Mouse (Mus musculus) limb, embryonic 12.5 days (tissue): ENCODE measurements around the gene Krt90. TPM values are rescaled to one million over a fixed set of nuclear protein-coding genes. Genes with fewer than 3 reads are reported as not detected.
"Not testable (repeated sequence)": the region's sequence is repeated elsewhere in the genome, so short reads cannot be mapped to it uniquely, and the experiment has no call there.

Experiments
- ATAC-seq: fragments of 200-750 bp; cut with Nextera tagmentation; 2 replicates; pipeline ENCODE4 v1.8.0; 2017; ENCODE audit warnings: low read depth, moderate TSS enrichment; ENCODE audit not compliant: insufficient number of reproducible peaks, insufficient read depth, low FRiP score, low TSS enrichment
- H3K27ac ChIP-seq: fragments of 300-500 bp; sonication (generic); 2 replicates; pipeline ENCODE4 v1.5.1; 2016; ENCODE audit warnings: mild to moderate bottlenecking, moderate library complexity
- H3K27me3 ChIP-seq: fragments of 300-500 bp; sonication (generic); 2 replicates; pipeline ENCODE4 v1.6.1; 2016; ENCODE audit warnings: mild to moderate bottlenecking, moderate library complexity
- H3K36me3 ChIP-seq: fragments of 300-500 bp; sonication (generic); 2 replicates; pipeline ENCODE4 v1.6.1; 2016; ENCODE audit warnings: mild to moderate bottlenecking, moderate library complexity
- H3K4me1 ChIP-seq: fragments of 300-500 bp; sonication (generic); replicated peaks from 2 replicates; pipeline ENCODE4 v1.6.1; 2016
- H3K4me2 ChIP-seq: fragments of 300-500 bp; sonication (generic); 2 replicates; pipeline ENCODE4 v1.6.1; 2016; ENCODE audit warnings: mild to moderate bottlenecking, moderate library complexity
- H3K4me3 ChIP-seq: fragments of 300-500 bp; sonication (generic); replicated peaks from 2 replicates; pipeline ENCODE4 v1.5.1; 2016; ENCODE audit warnings: mild to moderate bottlenecking
- H3K9ac ChIP-seq: fragments of 300-500 bp; sonication (generic); replicated peaks from 2 replicates; pipeline ENCODE4 v1.6.1; 2016; ENCODE audit warnings: mild to moderate bottlenecking, moderate library complexity
- H3K9me3 ChIP-seq: fragments of 300-500 bp; sonication (generic); 2 replicates; pipeline ENCODE4 v1.6.1; 2016; ENCODE audit warnings: mild to moderate bottlenecking, moderate library complexity
- WGBS: fragments of 180-500 bp; shearing (Covaris S2); methylation state at CpG from one replicate; pipeline ENCODE4 v1.1.7; 2016; 5-methylcytosine and 5-hydroxymethylcytosine counted together
- polyA plus RNA-seq: library from polyadenylated mRNA; unstranded; fragments of >200 nt; fragmentation: Nextera tagmentation; extraction: Ambion mirVana; gene quantifications from 2 replicates; pipeline ENCODE4 v1.2.1, GENCODE M21; 2016

Krt90 gene
- polyA plus RNA-seq, 1 experiment from 2014 or later = 0.08 TPM

DNA sequence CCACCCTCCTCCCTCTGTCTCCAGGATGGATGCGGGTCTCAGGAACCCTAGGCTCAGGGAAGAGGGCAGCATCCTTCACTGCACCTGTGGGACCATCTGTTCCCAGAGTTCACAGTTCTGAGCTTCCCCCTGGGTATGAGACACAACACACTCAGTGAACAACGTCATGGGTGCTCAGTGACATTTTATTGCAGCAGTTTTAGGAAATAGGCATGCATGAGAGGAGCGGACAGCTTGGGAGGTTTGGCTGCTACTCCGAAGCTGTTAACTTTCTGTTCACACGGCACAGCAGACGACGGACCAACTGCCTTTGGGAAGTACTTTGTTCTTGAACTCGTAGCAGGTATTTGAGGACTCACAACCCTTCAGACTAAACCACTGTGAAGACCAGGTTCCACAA, 10.6 kb downstream of the Krt90 start:
- Histone ChIP-seq H3K27ac (no peak overlapping the region), H3K4me1 (no peaks in the 10 kb centered on the region; the same call in 1 of the 2 replicates), H3K27me3 (peaks cover 48% of the 10 kb centered on the region), H3K36me3 (no peaks in the 10 kb centered on the region), H3K4me2 (no peak overlapping the region), H3K4me3 (no peak overlapping the region), H3K9me3 (no peaks in the 10 kb centered on the region), H3K9ac (no peak overlapping the region)
- 71% methylated on average over 8 of the region's 8 CpGs for WGBS
- ATAC-seq = no peak

DNA sequence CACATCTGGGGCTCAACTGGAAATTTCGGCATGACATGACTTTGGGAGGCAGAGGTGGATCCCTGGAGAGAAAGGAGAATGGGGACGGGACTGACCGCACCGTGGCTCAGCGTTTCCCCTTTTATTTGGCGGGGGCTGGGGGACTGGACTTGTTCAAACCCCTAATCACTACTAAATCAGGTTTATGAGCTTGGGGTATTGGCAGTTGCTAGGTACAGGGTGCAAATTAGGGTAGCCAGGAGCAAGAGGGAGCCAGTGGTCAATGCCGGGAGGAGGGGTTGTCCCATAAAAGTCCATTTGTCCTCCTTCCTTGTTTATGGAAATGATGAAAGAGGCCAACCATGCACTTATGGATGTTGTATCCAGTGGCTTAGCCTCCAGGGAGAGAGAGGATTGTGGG, 12.2 kb downstream of the Krt90 start, which contains the start of gene Krt82:
TSS of gene Krt82 (minus strand) at position 101 of the 400 bp plus-strand sequence.
- H3K4me2 ChIP-seq = no peak within 1 kb of the TSS
- H3K4me3 ChIP-seq = no peak within 1 kb of the TSS
- no peak for ATAC-seq
- peaks cover 48% of the 10 kb centered on the region for H3K27me3 ChIP-seq
- no peaks in the 10 kb centered on the region for H3K9me3 ChIP-seq
- WGBS = 66% methylated on average over 7 of the region's 7 CpGs
- H3K4me1 ChIP-seq = no peaks in the 10 kb centered on the region; the same call in 1 of the 2 replicates
- no peak within 1 kb of the TSS for H3K9ac ChIP-seq
- H3K27ac ChIP-seq = no peak within 1 kb of the TSS
- no peaks in the 10 kb centered on the region for H3K36me3 ChIP-seq

DNA sequence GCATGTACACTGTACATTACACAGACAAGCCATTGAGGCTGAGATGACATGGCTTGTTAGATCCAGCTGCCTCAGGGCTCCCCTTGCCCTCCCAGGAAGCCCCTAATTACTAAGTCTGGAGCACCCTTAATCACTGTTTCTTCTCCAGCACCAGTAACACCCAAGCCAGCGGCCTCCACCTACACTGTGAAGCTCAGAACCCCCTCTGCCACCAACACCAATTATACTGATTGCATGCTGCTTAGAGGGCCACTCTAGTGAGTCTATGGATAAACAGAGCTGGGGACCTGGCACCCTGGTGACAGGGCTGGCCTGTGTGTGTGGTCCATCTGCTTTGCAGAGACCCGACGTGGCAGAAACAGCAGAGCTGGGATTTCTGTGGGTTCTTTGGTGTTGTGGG, 18.3 kb downstream of the Krt90 start:
- ATAC-seq = no peak
- 43% methylated on average over 3 of the region's 3 CpGs for WGBS
- H3K9ac ChIP-seq = no peak overlapping the region
- peaks cover 8% of the 10 kb centered on the region; the same call in 1 of the 2 replicates for H3K27me3 ChIP-seq
- H3K4me3 ChIP-seq = no peak overlapping the region
- no peaks in the 10 kb centered on the region for H3K36me3 ChIP-seq
- H3K9me3 ChIP-seq = no peaks in the 10 kb centered on the region
- H3K4me2 ChIP-seq = no peak overlapping the region
- peaks cover 11% of the 10 kb centered on the region for H3K4me1 ChIP-seq
- no peak overlapping the region for H3K27ac ChIP-seq

DNA sequence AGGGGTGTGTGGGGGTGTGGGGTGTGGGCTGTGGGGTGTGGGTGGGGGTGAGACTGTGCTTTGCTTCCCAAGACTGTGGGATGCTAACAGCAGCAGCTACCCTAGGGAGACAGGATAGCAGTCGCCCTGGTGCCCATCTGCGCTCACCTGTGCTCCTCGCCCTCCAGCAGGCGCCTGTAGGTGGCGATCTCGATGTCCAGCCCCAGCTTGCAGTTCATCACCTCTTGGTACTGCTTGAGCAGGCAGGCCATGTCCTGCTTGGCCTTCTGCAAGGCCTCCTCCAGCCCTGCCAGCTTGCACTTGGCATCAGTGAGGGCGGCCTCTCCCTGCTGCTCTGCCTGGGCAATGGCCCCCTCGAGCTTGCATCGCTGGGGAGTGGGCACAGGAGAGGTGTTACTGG, 20.2 kb downstream of the Krt90 start:
- 57% methylated on average over 9 of the region's 9 CpGs for WGBS
- no peaks in the 10 kb centered on the region for H3K9me3 ChIP-seq
- H3K27me3 ChIP-seq = no peaks in the 10 kb centered on the region
- no peaks in the 10 kb centered on the region for H3K36me3 ChIP-seq
- H3K4me2 ChIP-seq = no peak overlapping the region
- ATAC-seq = no peak
- H3K27ac ChIP-seq = no peak overlapping the region
- H3K4me1 ChIP-seq = peaks cover 11% of the 10 kb centered on the region
- no peak overlapping the region for H3K9ac ChIP-seq
- no peak overlapping the region for H3K4me3 ChIP-seq

DNA sequence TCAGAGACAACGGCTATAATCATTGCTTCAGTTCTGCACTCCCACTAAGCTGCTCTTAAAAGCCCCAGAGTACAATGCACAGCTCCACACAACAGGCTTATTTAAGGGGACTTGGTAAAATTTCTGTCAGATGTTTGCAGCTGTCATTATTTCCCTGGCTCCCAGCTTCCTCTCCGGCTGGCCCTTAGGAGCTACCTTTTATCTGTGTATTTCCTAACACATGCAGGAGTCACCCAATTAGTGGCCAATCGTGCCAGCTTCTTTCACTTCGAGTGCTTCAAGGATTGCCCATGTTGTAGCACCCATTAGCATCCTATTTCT, 24.2 kb downstream of the Krt90 start:
- Histone ChIP-seq H3K9me3 (no peaks in the 10 kb centered on the region), H3K4me2 (no peak overlapping the region), H3K27me3 (peaks cover 27% of the 10 kb centered on the region), H3K27ac (no peak overlapping the region), H3K4me1 (peaks cover 11% of the 10 kb centered on the region), H3K36me3 (no peaks in the 10 kb centered on the region), H3K9ac (no peak overlapping the region), H3K4me3 (no peak overlapping the region)
- no peak for ATAC-seq
- WGBS = 48% methylated on average over 4 of the region's 4 CpGs

DNA sequence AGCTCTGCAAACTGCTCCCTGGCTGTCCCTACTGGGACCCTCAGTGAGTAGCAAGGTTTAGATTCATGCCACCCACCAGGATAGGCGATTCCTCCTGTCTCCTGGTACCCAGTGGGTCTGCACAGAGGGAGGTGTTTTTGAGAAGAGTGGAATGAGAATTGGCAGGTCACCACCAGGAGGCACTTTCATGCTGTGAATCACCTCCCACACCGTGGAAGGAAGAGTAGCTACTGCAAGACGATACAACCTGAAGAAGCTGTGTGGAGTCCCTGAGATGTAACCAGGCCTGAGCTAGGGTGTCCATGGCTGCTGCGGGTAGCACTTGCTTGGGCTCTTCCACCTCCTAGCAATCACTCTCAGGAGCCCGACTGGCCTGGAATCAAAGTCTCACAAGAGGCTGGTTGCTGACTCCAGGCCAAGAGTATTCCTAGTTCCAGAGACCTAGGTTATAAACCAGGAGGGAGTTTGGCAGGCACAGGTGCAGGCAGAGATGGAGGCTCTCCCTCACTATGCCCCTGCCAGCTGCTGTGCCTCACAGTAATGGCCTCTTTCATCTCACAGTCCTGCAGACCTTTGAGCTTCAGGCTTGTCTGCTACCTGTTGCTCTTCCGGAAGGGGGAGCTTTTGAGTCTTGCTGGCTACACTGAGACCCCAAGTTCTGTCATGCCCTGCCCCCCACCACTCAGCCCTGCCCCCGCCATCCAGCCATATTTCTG, 24.7 kb downstream of the Krt90 start:
- H3K9me3 ChIP-seq = no peaks in the 10 kb centered on the region
- ATAC-seq = peak; percentile 49; the same call in 1 of the 2 replicates
- H3K4me2 ChIP-seq = no peak overlapping the region
- peaks cover 11% of the 10 kb centered on the region for H3K4me1 ChIP-seq
- peaks cover 27% of the 10 kb centered on the region for H3K27me3 ChIP-seq
- WGBS = 35% methylated on average over 7 of the region's 7 CpGs
- no peak overlapping the region for H3K9ac ChIP-seq
- no peaks in the 10 kb centered on the region for H3K36me3 ChIP-seq
- no peak overlapping the region for H3K27ac ChIP-seq
- H3K4me3 ChIP-seq = no peak overlapping the region

DNA sequence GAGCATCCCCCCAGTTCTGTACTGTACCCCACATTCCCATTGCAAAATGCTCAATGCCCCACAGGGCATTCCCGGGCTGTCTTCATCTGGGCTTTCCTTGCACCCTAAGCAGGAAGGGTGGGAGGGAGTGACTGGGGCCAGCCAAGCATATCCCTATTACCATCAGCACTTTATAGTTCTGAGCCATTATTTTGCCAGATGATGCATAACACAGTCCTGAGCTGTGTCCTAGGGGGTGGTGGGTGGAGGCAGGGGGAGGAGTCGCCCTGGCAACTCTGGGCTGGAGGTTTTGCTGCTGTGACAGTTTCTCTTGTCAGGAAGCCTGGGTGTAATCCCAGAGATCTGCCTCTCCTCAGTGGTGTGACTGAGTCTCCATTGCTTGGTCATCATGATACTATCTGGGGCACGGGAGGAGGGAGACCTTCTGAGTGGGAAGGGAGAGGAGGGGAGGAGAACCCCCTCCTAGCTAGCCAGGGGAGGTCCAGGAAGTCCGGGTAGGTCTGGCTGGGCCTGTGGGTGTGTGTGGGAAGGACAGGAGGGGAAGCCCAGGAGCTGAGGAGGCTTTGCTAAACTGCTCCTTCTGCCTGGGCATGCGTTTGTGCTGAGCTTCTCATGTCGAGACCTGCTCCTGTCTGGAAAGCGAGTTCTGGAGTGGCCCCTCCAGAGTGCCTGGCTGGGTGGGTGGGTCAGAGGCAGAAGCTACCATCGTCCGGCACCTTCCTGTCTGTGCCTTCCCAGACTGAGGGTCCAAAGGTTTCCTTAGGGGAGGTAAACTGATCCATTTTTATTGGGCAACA, 26.5 kb downstream of the Krt90 start:
- WGBS = 57% methylated on average over 9 of the region's 9 CpGs
- ATAC-seq = no peak
- Histone ChIP-seq H3K9me3 (no peaks in the 10 kb centered on the region), H3K4me1 (no peaks in the 10 kb centered on the region), H3K27ac (no peak overlapping the region), H3K4me3 (no peak overlapping the region), H3K9ac (no peak overlapping the region), H3K27me3 (peaks cover 32% of the 10 kb centered on the region), H3K36me3 (no peaks in the 10 kb centered on the region), H3K4me2 (no peak overlapping the region)

DNA sequence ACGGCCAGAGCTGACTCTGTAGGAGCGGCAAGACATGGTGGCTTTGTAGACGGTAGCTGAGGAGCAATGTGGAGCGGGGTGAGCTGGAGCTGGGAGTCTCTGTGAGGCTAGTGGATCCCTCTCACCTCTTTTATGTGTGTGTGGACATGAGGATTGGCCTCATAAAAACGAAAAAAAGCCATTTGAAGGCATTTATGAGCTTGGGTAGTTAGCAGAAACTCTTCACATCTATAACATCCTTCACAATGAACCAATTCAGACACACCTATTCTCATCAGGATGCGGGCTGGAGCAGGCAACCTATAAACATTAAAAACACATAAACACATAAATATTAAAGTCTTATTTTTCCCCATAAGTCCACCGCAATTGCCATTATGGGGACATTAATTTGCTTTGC, 30.0 kb downstream of the Krt90 start, which contains the start of gene Krt84:
TSS of gene Krt84 (minus strand) at position 101 of the 400 bp plus-strand sequence.
- WGBS = 72% methylated on average over 7 of the region's 7 CpGs
- H3K36me3 ChIP-seq = no peaks in the 10 kb centered on the region
- no peak for ATAC-seq
- H3K9me3 ChIP-seq = no peaks in the 10 kb centered on the region
- no peak within 1 kb of the TSS for H3K4me3 ChIP-seq
- H3K27me3 ChIP-seq = peaks cover 47% of the 10 kb centered on the region
- no peak within 1 kb of the TSS for H3K27ac ChIP-seq
- no peaks in the 10 kb centered on the region for H3K4me1 ChIP-seq
- no peak within 1 kb of the TSS for H3K4me2 ChIP-seq
- no peak within 1 kb of the TSS for H3K9ac ChIP-seq

DNA sequence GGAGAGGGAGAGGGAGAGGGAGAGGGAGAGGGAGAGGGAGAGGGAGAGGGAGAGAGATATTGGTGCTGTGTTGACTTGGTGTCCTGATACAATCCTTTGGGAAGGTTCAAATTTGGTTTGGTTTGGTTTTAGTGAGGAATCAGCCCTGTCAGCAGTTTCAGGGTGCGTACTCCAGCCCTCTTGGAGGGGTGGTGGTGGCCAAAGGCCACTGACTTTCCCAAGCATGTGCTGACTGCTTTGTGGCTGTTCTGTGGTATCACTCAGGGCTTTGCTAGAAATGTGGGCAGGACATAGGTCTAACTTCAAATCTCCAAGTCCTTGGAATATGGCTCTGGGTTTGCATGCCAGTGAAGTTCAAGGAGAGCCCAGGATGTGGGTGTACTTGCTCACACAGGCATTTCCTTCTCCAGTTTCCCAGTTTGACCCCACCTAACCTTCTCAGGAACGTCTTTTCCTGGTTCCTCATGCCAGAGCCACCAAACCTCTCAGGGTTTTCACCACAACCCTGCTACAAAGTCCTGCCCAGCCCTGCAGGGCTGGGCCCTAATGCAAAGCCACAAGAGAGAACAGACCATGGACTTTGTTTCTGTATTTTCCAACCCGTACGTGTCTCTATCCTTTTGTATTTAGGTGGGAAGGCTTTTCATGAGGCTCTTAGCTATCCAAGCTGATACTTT, 40.1 kb downstream of the Krt90 start:
- no peaks in the 10 kb centered on the region for H3K36me3 ChIP-seq
- H3K4me1 ChIP-seq = no peaks in the 10 kb centered on the region
- H3K9ac ChIP-seq = no peak overlapping the region
- peaks cover 13% of the 10 kb centered on the region for H3K27me3 ChIP-seq
- no peak for ATAC-seq
- H3K9me3 ChIP-seq = no peaks in the 10 kb centered on the region
- no peak overlapping the region for H3K27ac ChIP-seq
- WGBS = 74% methylated on average over 4 of the region's 4 CpGs
- H3K4me2 ChIP-seq = no peak overlapping the region
- H3K4me3 ChIP-seq = no peak overlapping the region

DNA sequence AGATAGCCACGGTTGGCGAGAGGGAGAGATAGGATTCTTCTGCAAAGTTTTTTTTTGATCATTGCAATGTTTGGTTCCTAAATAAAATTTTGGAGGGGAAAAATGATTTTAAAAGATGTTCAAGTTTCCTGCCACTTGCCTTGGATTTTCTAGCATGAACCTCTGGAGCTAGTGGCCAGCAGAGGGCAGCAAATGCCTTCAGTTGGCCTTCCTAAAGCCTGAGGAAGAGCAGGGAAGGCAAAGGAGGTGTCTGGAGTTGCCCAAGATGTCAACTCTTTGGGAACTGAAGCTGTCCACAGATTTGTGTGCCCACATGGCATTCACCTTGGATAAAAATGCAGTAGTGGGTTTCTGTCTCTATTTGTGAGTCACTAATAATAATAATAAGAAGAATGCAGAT, 43.0 kb downstream of the Krt90 start:
- no peak overlapping the region for H3K4me2 ChIP-seq
- no peak overlapping the region for H3K9ac ChIP-seq
- H3K4me1 ChIP-seq = no peaks in the 10 kb centered on the region
- no peaks in the 10 kb centered on the region for H3K9me3 ChIP-seq
- peaks cover 13% of the 10 kb centered on the region for H3K27me3 ChIP-seq
- H3K27ac ChIP-seq = no peak overlapping the region
- no peak for ATAC-seq
- H3K36me3 ChIP-seq = no peaks in the 10 kb centered on the region
- 15% methylated on average over 2 of the region's 2 CpGs for WGBS
- H3K4me3 ChIP-seq = no peak overlapping the region

DNA sequence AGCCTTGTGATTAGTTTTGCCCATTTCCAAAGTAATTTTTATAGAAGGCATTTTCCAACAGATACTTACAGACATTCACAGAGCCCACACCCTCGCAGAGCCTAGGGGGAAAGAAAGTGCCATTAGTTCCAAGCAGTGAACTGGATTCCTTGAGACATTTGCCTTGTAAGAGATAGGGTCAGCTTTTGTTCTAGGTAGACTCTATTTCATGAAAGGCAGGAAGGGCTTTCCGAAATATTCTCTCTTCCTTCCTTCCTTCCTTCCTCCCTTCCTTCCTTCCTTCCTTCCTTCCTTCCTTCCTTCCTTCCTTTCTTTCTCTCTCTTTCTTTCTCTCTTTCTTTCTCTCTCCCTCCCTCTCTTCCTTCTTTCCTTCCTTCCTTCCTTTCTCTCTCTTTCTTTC, 45.6 kb downstream of the Krt90 start, which contains the start of gene Gm49425:
TSS of gene Gm49425 (minus strand) at position 101 of the 400 bp plus-strand sequence.
- not testable (repeated sequence) for H3K36me3 ChIP-seq, H3K9me3 ChIP-seq, H3K27ac ChIP-seq, ATAC-seq, H3K4me2 ChIP-seq, H3K4me1 ChIP-seq, H3K9ac ChIP-seq, H3K4me3 ChIP-seq
- H3K27me3 ChIP-seq = peaks cover 13% of the 10 kb centered on the region
- 83% methylated on average over 2 of the region's 2 CpGs for WGBS
